Mouse (Mus musculus) bone marrow macrophage, adult 2 months (primary cell): ENCODE measurements around the gene Nsun3.

Experiments
- CTCF ChIP-seq: IDR thresholded peaks from 2 replicates; pipeline ENCODE4 v1.5.1; 2012; ENCODE audit warnings: low read depth, mild to moderate bottlenecking, low read length, moderate library complexity
- POLR2A ChIP-seq: IDR thresholded peaks from 2 replicates; pipeline ENCODE4 v1.6.1; 2012; ENCODE audit warnings: mild to moderate bottlenecking, low read depth, low read length, borderline replicate concordance

GRCm38 (mm10) chr16:62834016-62834735, 47.6 kb upstream of the Nsun3 start:
- no peak for TF ChIP-seq CTCF
- TF ChIP-seq POLR2A = no peak
